Mouse (Mus musculus) embryonic facial prominence, embryonic 12.5 days (tissue): ENCODE results near the gene Ciao2a. TPM values are rescaled to one million over a fixed set of nuclear protein-coding genes. Genes with fewer than 3 reads are reported as not detected.

ENCODE experiments used
- ATAC-seq: fragments of 200-750 bp; cut with Nextera tagmentation; 2 replicates; pipeline ENCODE4 v1.8.0; 2017; ENCODE audit not compliant: insufficient number of reproducible peaks, insufficient read depth, low FRiP score, low TSS enrichment
- H3K27ac ChIP-seq: fragments of 300-500 bp; sonication (generic); 2 replicates; pipeline ENCODE4 v1.5.1; 2016; ENCODE audit warnings: mild to moderate bottlenecking
- H3K27me3 ChIP-seq: fragments of 300-500 bp; sonication (generic); 2 replicates; pipeline ENCODE4 v1.6.1; 2016; ENCODE audit warnings: mild to moderate bottlenecking, moderate library complexity
- H3K36me3 ChIP-seq: fragments of 300-500 bp; sonication (generic); 2 replicates; pipeline ENCODE4 v1.6.1; 2016; ENCODE audit warnings: mild to moderate bottlenecking
- H3K4me1 ChIP-seq: fragments of 300-500 bp; sonication (generic); 2 replicates; pipeline ENCODE4 v1.6.1; 2016
- H3K4me2 ChIP-seq: fragments of 300-500 bp; sonication (generic); replicated peaks from 2 replicates; pipeline ENCODE4 v1.6.1; 2016; ENCODE audit warnings: mild to moderate bottlenecking, moderate library complexity
- H3K4me3 ChIP-seq: fragments of 300-500 bp; sonication (generic); 2 replicates; pipeline ENCODE4 v1.5.1; 2016; ENCODE audit warnings: mild to moderate bottlenecking
- H3K9ac ChIP-seq: fragments of 300-500 bp; sonication (generic); 2 replicates; pipeline ENCODE4 v1.6.1; 2016; ENCODE audit warnings: mild to moderate bottlenecking, moderate library complexity
- H3K9me3 ChIP-seq: fragments of 300-500 bp; sonication (generic); 2 replicates; pipeline ENCODE4 v1.6.1; 2016; ENCODE audit warnings: mild to moderate bottlenecking, moderate library complexity
- WGBS: fragments of 180-500 bp; shearing (Covaris S2); methylation state at CpG from one replicate; pipeline ENCODE4 v1.1.7; 2016; 5-methylcytosine and 5-hydroxymethylcytosine counted together
- polyA plus RNA-seq: library from polyadenylated mRNA; unstranded; fragments of >200 nt; fragmentation: Nextera tagmentation; extraction: Ambion mirVana; gene quantifications from 2 replicates; pipeline ENCODE4 v1.2.1, GENCODE M21; 2016

Gene Ciao2a
- polyA plus RNA-seq, 1 experiment from 2014 or later, result 174 TPM

- Histone ChIP-seq H3K36me3 (peaks cover 25% of the 10 kb centered on the region), H3K27me3 (no peaks in the 10 kb centered on the region), H3K4me3 (no peak overlapping the region), H3K9ac (no peak overlapping the region), H3K4me2 (no peak overlapping the region), H3K27ac (no peak overlapping the region), H3K9me3 (no peaks in the 10 kb centered on the region), H3K4me1 (no peaks in the 10 kb centered on the region)
- no peak for ATAC-seq
- 89% methylated on average over 1 of the region's 1 CpGs for WGBS
Observed at GRCm38 (mm10) chr9:66142265-66142664, 15.9 kb downstream of the Ciao2a start.

DNA sequence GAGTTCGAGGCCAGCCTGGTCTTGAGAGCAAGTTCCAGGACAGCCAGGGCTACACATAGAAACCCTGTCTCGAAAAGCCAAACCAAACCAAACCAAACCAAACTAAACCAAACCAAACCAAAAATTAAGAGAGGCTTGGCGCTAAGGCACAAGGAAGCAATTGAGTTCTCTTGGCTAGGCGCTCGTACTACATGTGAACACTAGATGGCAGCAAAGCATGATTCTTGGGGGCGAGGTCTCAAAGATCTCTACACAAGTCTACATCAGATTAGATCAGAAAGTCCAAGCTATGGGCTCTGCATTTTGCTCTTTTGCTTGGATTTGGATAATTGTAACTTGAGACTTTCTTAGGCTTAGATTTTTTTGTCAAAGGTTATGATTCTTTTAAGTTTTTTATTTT is 17.8 kb downstream of the Ciao2a start:
- ATAC-seq, result no peak
- Histone ChIP-seq H3K27me3 (no peaks in the 10 kb centered on the region), H3K4me3 (no peak overlapping the region), H3K4me1 (no peaks in the 10 kb centered on the region), H3K9me3 (no peaks in the 10 kb centered on the region), H3K36me3 (peaks cover 15% of the 10 kb centered on the region), H3K27ac (no peak overlapping the region), H3K4me2 (no peak overlapping the region), H3K9ac (no peak overlapping the region)
- 5% methylated on average over 6 of the region's 6 CpGs for WGBS

GRCm38 (mm10) chr9:66146141-66146540 is 19.7 kb downstream of the Ciao2a start:
- no peak for ATAC-seq
- no peaks in the 10 kb centered on the region for H3K9me3 ChIP-seq
- no peak overlapping the region for H3K9ac ChIP-seq
- H3K36me3 ChIP-seq, result no peaks in the 10 kb centered on the region
- H3K4me3 ChIP-seq, result no peak overlapping the region
- H3K4me2 ChIP-seq, result no peak overlapping the region
- H3K27me3 ChIP-seq, result no peaks in the 10 kb centered on the region
- no peaks in the 10 kb centered on the region for H3K4me1 ChIP-seq
- no peak overlapping the region for H3K27ac ChIP-seq

DNA sequence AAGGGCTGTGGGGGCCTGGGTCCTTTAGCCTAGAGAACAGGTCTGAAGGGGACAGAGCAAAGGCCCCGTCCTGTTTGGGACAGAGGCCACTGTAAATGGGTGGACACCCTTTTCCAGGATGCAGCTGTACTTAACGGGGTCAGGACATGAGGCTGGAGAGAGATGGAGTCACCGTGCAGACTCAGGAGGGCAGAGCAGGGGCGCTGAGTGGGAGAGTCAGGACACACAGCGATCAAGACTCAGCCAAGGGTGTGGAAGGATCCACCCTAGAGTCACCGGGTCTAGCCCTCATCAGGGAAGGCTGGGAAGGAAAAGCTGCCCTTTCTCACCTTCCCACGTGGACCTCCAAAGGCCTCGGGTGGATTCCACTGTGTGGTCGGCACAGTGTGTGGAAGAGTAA is 25.6 kb downstream of the Ciao2a start:
- no peaks in the 10 kb centered on the region for H3K9me3 ChIP-seq
- no peaks in the 10 kb centered on the region for H3K36me3 ChIP-seq
- H3K9ac ChIP-seq, result no peak overlapping the region
- H3K27ac ChIP-seq, result no peak overlapping the region
- no peak overlapping the region for H3K4me3 ChIP-seq
- WGBS, result 52% methylated on average over 9 of the region's 9 CpGs
- H3K4me1 ChIP-seq, result no peaks in the 10 kb centered on the region
- ATAC-seq, result no peak
- H3K27me3 ChIP-seq, result peaks cover 9% of the 10 kb centered on the region; the same call in 1 of the 2 replicates
- H3K4me2 ChIP-seq, result no peak overlapping the region

DNA sequence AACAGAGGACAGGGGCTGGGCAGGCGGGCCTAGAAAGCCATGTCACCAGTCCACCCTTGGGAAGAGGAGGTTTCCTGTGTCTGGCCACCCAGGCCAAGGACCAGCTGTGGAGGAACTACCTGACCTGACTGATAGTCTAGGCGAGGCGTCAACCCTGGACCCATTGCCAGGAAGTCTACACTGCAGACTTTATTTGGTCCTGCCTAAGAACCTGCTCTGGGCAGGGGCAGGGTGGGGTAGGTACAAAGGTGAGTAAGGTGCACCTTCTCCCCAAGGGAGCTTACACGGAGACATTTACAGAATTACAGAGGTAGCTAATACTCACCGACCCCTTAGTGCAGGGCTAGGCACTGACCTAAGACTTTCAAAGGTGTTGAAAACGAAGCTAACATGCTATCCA is 27.2 kb downstream of the Ciao2a start:
- 88% methylated on average over 6 of the region's 6 CpGs for WGBS
- H3K4me3 ChIP-seq, result no peak overlapping the region
- ATAC-seq, result no peak
- no peaks in the 10 kb centered on the region for H3K9me3 ChIP-seq
- no peaks in the 10 kb centered on the region for H3K4me1 ChIP-seq
- no peak overlapping the region for H3K4me2 ChIP-seq
- H3K36me3 ChIP-seq, result no peaks in the 10 kb centered on the region
- no peak overlapping the region for H3K9ac ChIP-seq
- H3K27me3 ChIP-seq, result peaks cover 24% of the 10 kb centered on the region
- H3K27ac ChIP-seq, result no peak overlapping the region

- 92% methylated on average over 9 of the region's 9 CpGs for WGBS
- no peaks in the 10 kb centered on the region for H3K4me1 ChIP-seq
- H3K9me3 ChIP-seq, result no peaks in the 10 kb centered on the region
- H3K4me3 ChIP-seq, result no peak overlapping the region
- no peak overlapping the region for H3K27ac ChIP-seq
- no peak for ATAC-seq
- H3K9ac ChIP-seq, result no peak overlapping the region
- peaks cover 29% of the 10 kb centered on the region for H3K27me3 ChIP-seq
- no peak overlapping the region for H3K4me2 ChIP-seq
- H3K36me3 ChIP-seq, result no peaks in the 10 kb centered on the region
Observed at GRCm38 (mm10) chr9:66154013-66154412, 27.6 kb downstream of the Ciao2a start.

GRCm38 (mm10) chr9:66155534-66155933 is 29.1 kb downstream of the Ciao2a start:
- no peak for ATAC-seq
- no peak overlapping the region for H3K9ac ChIP-seq
- H3K36me3 ChIP-seq, result no peaks in the 10 kb centered on the region
- no peak overlapping the region for H3K27ac ChIP-seq
- no peaks in the 10 kb centered on the region for H3K9me3 ChIP-seq
- WGBS, result 96% methylated on average over 1 of the region's 1 CpGs
- peaks cover 31% of the 10 kb centered on the region for H3K27me3 ChIP-seq
- H3K4me3 ChIP-seq, result no peak overlapping the region
- no peaks in the 10 kb centered on the region for H3K4me1 ChIP-seq
- H3K4me2 ChIP-seq, result no peak overlapping the region

- no peaks in the 10 kb centered on the region for H3K36me3 ChIP-seq
- peak; percentile 88 for ATAC-seq
- 0 out of 2 replicates have a peak within 1 kb of the TSS, but pooled peaks have one; percentile 14 for H3K27ac ChIP-seq
Observed at GRCm38 (mm10) chr9:66157958-66158830, 31.8 kb downstream of the Ciao2a start, which contains the start of gene Dapk2. TSS of gene Dapk2 (plus strand) at chr9:66158223.

GRCm38 (mm10) chr9:66158885-66159430 is 32.5 kb downstream of the Ciao2a start:
- Histone ChIP-seq H3K4me2 (no peak overlapping the region), H3K9me3 (no peaks in the 10 kb centered on the region), H3K36me3 (no peaks in the 10 kb centered on the region), H3K4me3 (no peak overlapping the region), H3K27ac (0 out of 2 replicates have a peak overlapping the region, but pooled peaks have one; percentile 14), H3K27me3 (peaks cover 29% of the 10 kb centered on the region), H3K9ac (no peak overlapping the region), H3K4me1 (no peaks in the 10 kb centered on the region)
- ATAC-seq, result no peak
- whole genome bisulfite sequencing, result 82% methylated on average over 6 of the region's 6 CpGs

More at GRCm38 (mm10) chr9:66157958-66158830, 31.8 kb downstream of the Ciao2a start, which contains the start of gene Dapk2:
- H3K9ac ChIP-seq, result peak within 1 kb of the TSS; percentile 28; the same call in 1 of the 2 replicates
- WGBS, result 3% methylated on average over 56 of the region's 58 CpGs
- peak within 1 kb of the TSS; percentile 38 for H3K4me3 ChIP-seq
- H3K4me1 ChIP-seq, result no peaks in the 10 kb centered on the region
- no peaks in the 10 kb centered on the region for H3K9me3 ChIP-seq
- peaks cover 29% of the 10 kb centered on the region for H3K27me3 ChIP-seq
- H3K4me2 ChIP-seq, result peak within 1 kb of the TSS; percentile 59

- Histone ChIP-seq H3K4me1 (peaks cover under 1% of the 10 kb centered on the region; the same call in 1 of the 2 replicates), H3K9me3 (no peaks in the 10 kb centered on the region), H3K4me2 (no peak overlapping the region), H3K27ac (no peak overlapping the region), H3K4me3 (no peak overlapping the region), H3K27me3 (peaks cover 29% of the 10 kb centered on the region), H3K9ac (no peak overlapping the region), H3K36me3 (no peaks in the 10 kb centered on the region)
- no peak for ATAC-seq
- 90% methylated on average over 2 of the region's 2 CpGs for WGBS
Observed at GRCm38 (mm10) chr9:66160155-66160554, 33.7 kb downstream of the Ciao2a start.

DNA sequence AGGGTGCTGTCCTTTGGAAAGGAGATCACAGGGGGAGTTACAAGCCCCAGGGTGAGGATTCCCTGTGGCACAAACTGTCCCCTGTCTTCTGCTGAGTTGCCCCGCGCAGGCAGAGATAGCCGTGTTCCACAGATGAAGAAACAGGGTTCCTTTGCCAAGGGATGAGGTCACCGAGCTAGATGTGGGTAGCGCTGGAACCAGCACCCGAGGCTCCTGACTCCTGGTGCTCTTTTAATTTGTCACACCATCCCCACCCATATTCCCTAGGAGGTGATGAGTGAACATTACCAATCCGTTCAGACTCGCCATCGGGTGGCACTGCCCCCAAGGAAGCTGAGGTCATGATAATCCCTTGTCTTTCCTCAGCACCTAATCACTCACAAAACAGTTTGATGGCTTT is 36.6 kb downstream of the Ciao2a start:
- no peak for ATAC-seq
- Histone ChIP-seq H3K4me3 (no peak overlapping the region), H3K27ac (no peak overlapping the region), H3K27me3 (peaks cover 13% of the 10 kb centered on the region), H3K9me3 (no peaks in the 10 kb centered on the region), H3K36me3 (no peaks in the 10 kb centered on the region), H3K4me2 (no peak overlapping the region), H3K4me1 (peaks cover 5% of the 10 kb centered on the region; the same call in 1 of the 2 replicates), H3K9ac (no peak overlapping the region)
- WGBS, result 82% methylated on average over 9 of the region's 9 CpGs

GRCm38 (mm10) chr9:66167222-66167621 is 40.8 kb downstream of the Ciao2a start:
- H3K9me3 ChIP-seq, result no peaks in the 10 kb centered on the region
- no peak overlapping the region for H3K9ac ChIP-seq
- H3K4me3 ChIP-seq, result no peak overlapping the region
- H3K27me3 ChIP-seq, result no peaks in the 10 kb centered on the region
- no peaks in the 10 kb centered on the region for H3K36me3 ChIP-seq
- H3K4me2 ChIP-seq, result no peak overlapping the region
- H3K4me1 ChIP-seq, result peaks cover 10% of the 10 kb centered on the region; the same call in 1 of the 2 replicates
- WGBS, result 86% methylated on average over 5 of the region's 5 CpGs
- ATAC-seq, result no peak
- H3K27ac ChIP-seq, result no peak overlapping the region
